Mouse (Mus musculus): Measurements from ENCODE around the gene Ngdn. TPM values are rescaled to one million over a fixed set of nuclear protein-coding genes. Genes with fewer than 3 reads are reported as not detected.
"Not testable (repeated sequence)": the region's sequence is repeated elsewhere in the genome, so short reads cannot be mapped to it uniquely, and the experiment has no call there.

Ngdn gene
- polyA plus RNA-seq, 1 experiment from 2014 or later, result 53.8 TPM

DNA sequence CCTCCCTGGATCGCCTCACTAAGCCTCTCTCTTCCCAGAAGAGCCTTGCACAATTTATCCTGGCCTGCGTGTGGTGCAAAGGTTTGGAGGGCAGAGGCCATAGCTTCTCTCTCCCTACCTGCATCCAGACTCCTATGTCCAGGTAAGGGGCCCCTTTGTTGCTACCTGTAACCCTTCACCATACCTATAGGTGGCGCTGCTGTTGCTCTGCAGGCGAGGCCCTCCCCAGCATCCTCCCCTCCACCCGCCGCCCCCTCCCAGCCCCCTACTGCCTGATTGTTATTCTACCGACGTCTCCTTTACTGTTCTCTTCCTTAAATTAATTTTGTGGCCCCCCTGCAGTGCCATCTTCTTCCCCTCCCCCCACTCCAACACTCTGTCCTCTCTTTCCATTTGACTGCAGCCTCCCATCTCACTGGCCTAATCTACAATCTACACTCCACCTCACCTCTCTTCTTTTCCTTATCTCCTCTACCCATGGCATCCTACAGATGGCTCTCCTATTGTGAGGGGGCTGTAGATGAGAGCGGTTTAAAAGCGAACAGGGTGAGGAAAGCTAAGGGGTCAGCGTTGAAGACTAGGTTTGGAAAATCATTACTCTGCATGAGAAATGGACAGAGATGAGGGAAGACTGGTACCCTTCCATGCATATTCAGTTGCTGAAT is 13.9 kb downstream of the Ngdn start:
- WGBS, result 6% methylated on average over 11 of the region's 11 CpGs
- no peak for ATAC-seq (ENCODE audit: insufficient number of reproducible peaks, insufficient read depth, low FRiP score, low read depth)
- Histone ChIP-seq H3K9me3 (ENCODE audit: control insufficient read depth, low read length) (no peaks in the 10 kb centered on the region), H3K4me1 (ENCODE audit: control insufficient read depth in 2 of 2, insufficient read depth in 2 of 2, low read length in 2 of 2) (peaks cover 0 to 4% of the 10 kb centered on the region in 2 experiments; a peak in 2 of 4 replicates), H3K9ac (ENCODE audit: low read length) (no peak overlapping the region), H3K27ac (replicated peaks in 1 of 2; ENCODE audit: control insufficient read depth in 1 of 2, insufficient read depth in 1 of 2, low read depth in 2 of 2, low read length in 2 of 2) (no peak overlapping the region), H3K4me2 (ENCODE audit: low read length) (no peak overlapping the region), H3K27me3 (ENCODE audit: control insufficient read depth, insufficient read depth, low read length) (peaks cover 3% of the 10 kb centered on the region; the same call in 1 of the 2 replicates), H3K4me3 (ENCODE audit: control insufficient read depth in 1 of 2, insufficient read depth in 1 of 2, low read depth in 1 of 2, low read length in 2 of 2) (no peak overlapping the region), H3K36me3 (ENCODE audit: control insufficient read depth, insufficient read depth, low read length) (peaks cover 13% of the 10 kb centered on the region)

- Histone ChIP-seq H3K9ac (ENCODE audit: low read length) (no peak overlapping the region), H3K4me3 (ENCODE audit: control insufficient read depth in 1 of 2, insufficient read depth in 1 of 2, low read depth in 1 of 2, low read length in 2 of 2) (no peak overlapping the region), H3K4me1 (ENCODE audit: control insufficient read depth in 2 of 2, insufficient read depth in 2 of 2, low read length in 2 of 2) (no peaks in the 10 kb centered on the region; a peak in 1 of 4 replicates), H3K27me3 (ENCODE audit: control insufficient read depth, insufficient read depth, low read length) (peaks cover 3% of the 10 kb centered on the region; the same call in 1 of the 2 replicates), H3K27ac (replicated peaks in 1 of 2; ENCODE audit: control insufficient read depth in 1 of 2, insufficient read depth in 1 of 2, low read depth in 2 of 2, low read length in 2 of 2) (no peak overlapping the region), H3K9me3 (ENCODE audit: control insufficient read depth, low read length) (no peaks in the 10 kb centered on the region), H3K36me3 (ENCODE audit: control insufficient read depth, insufficient read depth, low read length) (no peaks in the 10 kb centered on the region), H3K4me2 (ENCODE audit: low read length) (no peak overlapping the region)
- no peak for ATAC-seq (ENCODE audit: insufficient number of reproducible peaks, insufficient read depth, low FRiP score, low read depth)
- 43% methylated on average over 19 of the region's 19 CpGs for whole genome bisulfite sequencing
Measured at GRCm38 (mm10) chr14:55032695-55033225, 17.5 kb downstream of the Ngdn start.

DNA sequence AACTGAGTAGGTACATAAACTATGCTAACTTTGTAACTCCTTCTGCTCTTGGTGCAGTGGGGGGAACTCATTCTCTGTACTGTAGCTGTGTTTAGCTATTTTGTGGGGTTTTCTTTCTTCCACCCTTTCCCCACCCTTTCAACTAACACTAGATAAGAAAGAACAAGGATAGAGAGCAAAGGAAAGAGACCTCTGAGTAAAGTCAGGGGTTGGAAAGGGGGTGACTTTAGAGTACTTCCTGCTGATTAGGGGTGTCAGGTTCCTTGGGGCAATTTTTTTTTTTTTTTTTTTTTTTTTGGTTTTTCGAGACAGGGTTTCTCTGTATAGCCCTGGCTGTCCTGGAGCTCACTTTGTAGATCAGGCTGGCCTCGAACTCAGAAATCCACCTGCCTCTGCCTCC is 28.4 kb downstream of the Ngdn start:
- H3K4me2 ChIP-seq (ENCODE audit: low read length); H3K4me3 ChIP-seq (ENCODE audit: control insufficient read depth in 1 of 2, insufficient read depth in 1 of 2, low read depth in 1 of 2, low read length in 2 of 2); H3K9ac ChIP-seq (ENCODE audit: low read length); H3K27me3 ChIP-seq (ENCODE audit: control insufficient read depth, insufficient read depth, low read length); H3K9me3 ChIP-seq (ENCODE audit: control insufficient read depth, low read length); H3K27ac ChIP-seq (replicated peaks in 1 of 2; ENCODE audit: control insufficient read depth in 1 of 2, insufficient read depth in 1 of 2, low read depth in 2 of 2, low read length in 2 of 2); ATAC-seq (ENCODE audit: insufficient number of reproducible peaks, insufficient read depth, low FRiP score, low read depth); H3K4me1 ChIP-seq (ENCODE audit: control insufficient read depth in 2 of 2, insufficient read depth in 2 of 2, low read length in 2 of 2); H3K36me3 ChIP-seq (ENCODE audit: control insufficient read depth, insufficient read depth, low read length): not testable (repeated sequence)
- no CpG with 5 or more reads among the region's 2 CpGs for WGBS

- WGBS, result 68% methylated on average over 2 of the region's 2 CpGs
- Histone ChIP-seq H3K27ac (replicated peaks in 1 of 2; ENCODE audit: control insufficient read depth in 1 of 2, insufficient read depth in 1 of 2, low read depth in 2 of 2, low read length in 2 of 2) (no peak overlapping the region), H3K4me1 (ENCODE audit: control insufficient read depth in 2 of 2, insufficient read depth in 2 of 2, low read length in 2 of 2) (no peaks in the 10 kb centered on the region), H3K9ac (ENCODE audit: low read length) (no peak overlapping the region), H3K36me3 (ENCODE audit: control insufficient read depth, insufficient read depth, low read length) (no peaks in the 10 kb centered on the region), H3K9me3 (ENCODE audit: control insufficient read depth, low read length) (no peaks in the 10 kb centered on the region), H3K4me2 (ENCODE audit: low read length) (no peak overlapping the region), H3K27me3 (ENCODE audit: control insufficient read depth, insufficient read depth, low read length) (no peaks in the 10 kb centered on the region), H3K4me3 (ENCODE audit: control insufficient read depth in 1 of 2, insufficient read depth in 1 of 2, low read depth in 1 of 2, low read length in 2 of 2) (no peak overlapping the region)
- ATAC-seq (ENCODE audit: insufficient number of reproducible peaks, insufficient read depth, low FRiP score, low read depth), result no peak
Measured at GRCm38 (mm10) chr14:55047971-55048531, 32.8 kb downstream of the Ngdn start.

- Histone ChIP-seq H3K9me3 (ENCODE audit: control insufficient read depth, low read length) (no peaks in the 10 kb centered on the region), H3K4me1 (ENCODE audit: control insufficient read depth in 2 of 2, insufficient read depth in 2 of 2, low read length in 2 of 2) (no peaks in the 10 kb centered on the region; a peak in 1 of 4 replicates), H3K4me3 (ENCODE audit: control insufficient read depth in 1 of 2, insufficient read depth in 1 of 2, low read depth in 1 of 2, low read length in 2 of 2) (no peak overlapping the region), H3K27ac (replicated peaks in 1 of 2; ENCODE audit: control insufficient read depth in 1 of 2, insufficient read depth in 1 of 2, low read depth in 2 of 2, low read length in 2 of 2) (no peak overlapping the region), H3K4me2 (ENCODE audit: low read length) (no peak overlapping the region), H3K36me3 (ENCODE audit: control insufficient read depth, insufficient read depth, low read length) (no peaks in the 10 kb centered on the region), H3K27me3 (ENCODE audit: control insufficient read depth, insufficient read depth, low read length) (no peaks in the 10 kb centered on the region; the same call in 1 of the 2 replicates), H3K9ac (ENCODE audit: low read length) (no peak overlapping the region)
- WGBS, result 82% methylated on average over 9 of the region's 9 CpGs
- no peak for ATAC-seq (ENCODE audit: insufficient number of reproducible peaks, insufficient read depth, low FRiP score, low read depth)
Measured at GRCm38 (mm10) chr14:55052496-55052895, 37.2 kb downstream of the Ngdn start.

DNA sequence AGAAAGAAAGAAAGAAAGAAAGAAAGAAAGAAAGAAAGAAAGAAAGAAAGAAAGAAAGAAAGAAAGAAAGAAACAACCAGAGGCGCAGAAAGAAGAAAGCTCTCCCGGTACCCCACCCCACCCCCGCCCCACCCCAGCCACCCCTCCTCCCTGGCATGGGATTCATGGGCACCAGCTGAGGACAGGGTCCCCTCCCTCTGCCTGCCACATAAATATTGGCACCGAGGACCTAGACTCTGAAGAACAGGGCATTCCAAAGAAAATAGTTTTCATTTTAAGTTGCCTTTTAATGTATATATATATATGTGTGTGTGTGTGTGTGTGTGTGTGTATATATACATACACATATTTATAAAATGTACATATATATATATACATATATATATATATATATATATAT is 37.8 kb downstream of the Ngdn start:
- 84% methylated on average over 4 of the region's 4 CpGs for whole genome bisulfite sequencing
- H3K4me3 ChIP-seq (ENCODE audit: control insufficient read depth in 1 of 2, insufficient read depth in 1 of 2, low read depth in 1 of 2, low read length in 2 of 2), result no peak overlapping the region
- no peaks in the 10 kb centered on the region; the same call in 1 of the 2 replicates for H3K27me3 ChIP-seq (ENCODE audit: control insufficient read depth, insufficient read depth, low read length)
- no peak overlapping the region for H3K27ac ChIP-seq (replicated peaks in 1 of 2; ENCODE audit: control insufficient read depth in 1 of 2, insufficient read depth in 1 of 2, low read depth in 2 of 2, low read length in 2 of 2)
- no peak for ATAC-seq (ENCODE audit: insufficient number of reproducible peaks, insufficient read depth, low FRiP score, low read depth)
- H3K9ac ChIP-seq (ENCODE audit: low read length), result no peak overlapping the region
- no peaks in the 10 kb centered on the region for H3K36me3 ChIP-seq (ENCODE audit: control insufficient read depth, insufficient read depth, low read length)
- H3K9me3 ChIP-seq (ENCODE audit: control insufficient read depth, low read length), result no peaks in the 10 kb centered on the region
- H3K4me1 ChIP-seq (ENCODE audit: control insufficient read depth in 2 of 2, insufficient read depth in 2 of 2, low read length in 2 of 2), result no peaks in the 10 kb centered on the region; a peak in 1 of 4 replicates
- H3K4me2 ChIP-seq (ENCODE audit: low read length), result no peak overlapping the region

DNA sequence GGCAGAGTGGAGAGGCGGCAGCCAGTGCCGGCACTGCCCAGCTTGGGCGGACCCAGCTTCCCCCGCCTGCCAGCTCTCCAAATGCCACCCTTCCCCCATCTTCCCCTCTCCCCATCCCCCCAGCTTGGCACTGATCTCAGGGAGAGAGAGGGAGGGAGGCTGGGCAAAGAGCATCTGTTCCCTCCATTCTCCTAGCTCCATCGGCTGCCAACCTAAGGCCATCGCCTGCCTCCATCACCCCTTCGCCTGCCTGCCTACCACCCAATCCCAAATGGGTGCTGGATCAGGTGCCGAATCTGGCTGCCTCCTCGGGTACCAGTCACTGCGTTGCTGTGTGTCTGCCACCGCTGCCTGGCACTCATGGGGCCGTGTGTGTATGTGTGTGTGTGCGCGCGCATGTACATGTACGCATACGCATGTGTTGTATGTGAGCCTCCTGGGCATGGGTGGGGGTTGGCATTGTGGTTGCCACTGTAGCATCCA is 38.5 kb downstream of the Ngdn start:
- ATAC-seq (ENCODE audit: insufficient number of reproducible peaks, insufficient read depth, low FRiP score, low read depth), result no peak

More for the DNA sequence above, 38.5 kb downstream of the Ngdn start:
- Histone ChIP-seq H3K27ac (replicated peaks in 1 of 2; ENCODE audit: control insufficient read depth in 1 of 2, insufficient read depth in 1 of 2, low read depth in 2 of 2, low read length in 2 of 2) (no peak overlapping the region), H3K4me3 (ENCODE audit: control insufficient read depth in 1 of 2, insufficient read depth in 1 of 2, low read depth in 1 of 2, low read length in 2 of 2) (no peak overlapping the region), H3K9me3 (ENCODE audit: control insufficient read depth, low read length) (no peaks in the 10 kb centered on the region), H3K9ac (ENCODE audit: low read length) (no peak overlapping the region), H3K36me3 (ENCODE audit: control insufficient read depth, insufficient read depth, low read length) (no peaks in the 10 kb centered on the region), H3K4me2 (ENCODE audit: low read length) (no peak overlapping the region), H3K27me3 (ENCODE audit: control insufficient read depth, insufficient read depth, low read length) (no peaks in the 10 kb centered on the region; the same call in 1 of the 2 replicates), H3K4me1 (ENCODE audit: control insufficient read depth in 2 of 2, insufficient read depth in 2 of 2, low read length in 2 of 2) (no peaks in the 10 kb centered on the region; a peak in 1 of 4 replicates)
- WGBS, result 82% methylated on average over 17 of the region's 17 CpGs
